Mouse (Mus musculus) intestine, embryonic 14.5 days (tissue): ENCODE data around the gene Frmpd3. TPM values are rescaled to one million over a fixed set of nuclear protein-coding genes. Genes with fewer than 3 reads are reported as not detected.

Experiments
- ATAC-seq: fragments of 200-750 bp; cut with Nextera tagmentation; replicated peaks from 2 replicates; pipeline ENCODE4 v1.8.0; 2017; ENCODE audit warnings: low read depth, moderate number of reproducible peaks, moderate TSS enrichment, moderate library complexity; ENCODE audit not compliant: low FRiP score, low TSS enrichment
- DNase-seq: peaks from one replicate; pipeline ENCODE4 v3.0.0-alpha.2; 2018; ENCODE audit warnings: low spot score
- H3K27ac ChIP-seq: fragments of 300-500 bp; sonication (generic); 2 replicates; pipeline ENCODE4 v1.5.1; 2014; ENCODE audit warnings: low read depth, mild to moderate bottlenecking, control low read depth
- H3K27me3 ChIP-seq: fragments of 300-500 bp; sonication (generic); replicated peaks from 2 replicates; pipeline ENCODE4 v1.6.1; 2014; ENCODE audit warnings: low read length, control low read depth; ENCODE audit not compliant: control insufficient read depth, insufficient read depth
- H3K36me3 ChIP-seq: fragments of 300-500 bp; sonication (generic); 2 replicates; pipeline ENCODE4 v1.6.1; 2014; ENCODE audit warnings: low read length, control low read depth; ENCODE audit not compliant: control insufficient read depth, insufficient read depth
- H3K4me1 ChIP-seq: fragments of 300-500 bp; sonication (generic); replicated peaks from 2 replicates; pipeline ENCODE4 v1.6.1; 2014; ENCODE audit warnings: low read length, control low read depth, mixed read lengths; ENCODE audit not compliant: control insufficient read depth, insufficient read depth
- H3K4me2 ChIP-seq: fragments of 300-500 bp; sonication (generic); 2 replicates; pipeline ENCODE4 v1.6.1; 2014; ENCODE audit warnings: low read length
- H3K4me3 ChIP-seq: fragments of 300-500 bp; sonication (generic); 2 replicates; pipeline ENCODE4 v1.5.1; 2014; ENCODE audit warnings: low read depth, low read length, control low read depth, mixed read lengths
- H3K9ac ChIP-seq: fragments of 300-500 bp; sonication (generic); 2 replicates; pipeline ENCODE4 v1.6.1; 2014; ENCODE audit warnings: mild to moderate bottlenecking, low read length
- H3K9me3 ChIP-seq: fragments of 300-500 bp; sonication (generic); 2 replicates; pipeline ENCODE4 v1.6.1; 2016; ENCODE audit warnings: low read length, control low read depth; ENCODE audit not compliant: control insufficient read depth
- WGBS: fragments of 180-500 bp; shearing (Covaris S2); extraction: QIAGEN DNeasy Blood & Tissue Kit; methylation state at CpG from one replicate; pipeline ENCODE4 v1.1.7; 2014; 5-methylcytosine and 5-hydroxymethylcytosine counted together
- microRNA counts: library from miRNA; unstranded; fragments of <30 nt; microRNA quantifications from one replicate; lab custom pipeline; 2016
- microRNA-seq: library from miRNA; unstranded; fragments of <30 nt; microRNA quantifications from one replicate; pipeline ENCODE4, GENCODE M21; 2016
- polyA plus RNA-seq: library from polyadenylated mRNA; unstranded; fragments of >200 nt; fragmentation: Nextera tagmentation; extraction: Ambion mirVana; gene quantifications from 2 replicates; pipeline ENCODE4 v1.2.1, GENCODE M21; 2014

Gene Frmpd3
- polyA plus RNA-seq, 1 experiment from 2014 or later, result 0.09 TPM

DNA sequence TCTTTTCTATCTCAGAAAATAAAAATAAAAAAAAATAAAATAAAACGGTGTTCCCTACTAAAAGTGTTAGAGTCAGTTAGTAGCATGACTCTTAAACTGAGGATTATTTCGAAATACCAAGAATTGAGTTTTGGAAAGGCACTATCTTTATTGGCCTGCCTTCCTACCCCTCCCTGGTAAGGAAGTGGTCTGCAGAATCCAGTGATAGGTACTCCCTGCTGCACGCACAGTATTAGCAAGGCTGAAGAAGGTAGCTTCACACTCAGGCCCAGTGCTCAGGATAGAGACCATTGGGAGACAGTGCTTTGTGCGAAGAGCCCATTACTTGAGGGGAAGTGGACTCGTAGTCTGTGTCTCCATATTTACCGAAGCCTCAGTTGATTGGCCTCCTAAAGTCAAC is 136.2 kb downstream of the Frmpd3 start:
- H3K4me3 ChIP-seq, result no peak overlapping the region
- WGBS, result 89% methylated on average over 6 of the region's 6 CpGs
- no peak for ATAC-seq
- H3K9me3 ChIP-seq, result no peaks in the 10 kb centered on the region
- no peaks in the 10 kb centered on the region for H3K36me3 ChIP-seq
- 0 out of 2 replicates have a peak, but pooled peaks cover 3% of the 10 kb centered on the region for H3K27me3 ChIP-seq
- no peak overlapping the region for H3K27ac ChIP-seq
- no peak for DNase-seq
- H3K9ac ChIP-seq, result no peak overlapping the region
- no peak overlapping the region for H3K4me2 ChIP-seq
- H3K4me1 ChIP-seq, result no peaks in the 10 kb centered on the region

DNA sequence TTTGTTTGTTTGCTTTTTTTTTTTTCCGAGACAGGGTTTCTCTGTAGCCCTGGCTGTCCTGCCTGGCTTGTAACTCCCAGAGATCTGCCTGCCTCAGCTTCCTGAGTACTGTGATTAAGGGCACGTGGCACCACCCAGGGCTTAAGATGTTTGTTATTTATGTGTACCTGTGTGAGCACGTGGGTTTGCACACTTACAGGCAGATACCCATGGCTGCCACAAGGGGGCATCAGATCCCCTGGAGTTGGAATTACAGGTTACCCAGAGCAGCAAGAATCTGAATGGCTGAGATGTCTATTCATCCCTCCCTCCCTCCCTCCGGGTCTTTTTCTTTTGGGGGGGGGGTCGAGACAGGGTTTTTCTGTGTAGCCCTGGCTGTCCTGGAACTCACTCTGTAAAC is 137.1 kb downstream of the Frmpd3 start:
- Histone ChIP-seq H3K4me1 (no peaks in the 10 kb centered on the region), H3K9me3 (no peaks in the 10 kb centered on the region), H3K27me3 (0 out of 2 replicates have a peak, but pooled peaks cover 3% of the 10 kb centered on the region), H3K27ac (no peak overlapping the region), H3K4me3 (no peak overlapping the region), H3K9ac (no peak overlapping the region), H3K36me3 (no peaks in the 10 kb centered on the region), H3K4me2 (no peak overlapping the region)
- ATAC-seq (no peak), DNase-seq (no peak)
- 62% methylated on average over 4 of the region's 5 CpGs for WGBS

MicroRNA genes within 50 kb of the gene (microRNA counts, 519-probe panel; counts per million panel counts)
- microRNA mmu-miR-3475 (lab: Ali Mortazavi, UCI), result not detected

Small RNA genes within 50 kb of the gene (microRNA-seq; reads per million reads assigned to microRNA genes)
- gene Mir3475, result 6.7 reads per million, percentile 36 among the genes with 10 or more reads in this experiment

Other genes with a start within 250 kb of the Frmpd3 start
- 26.2 and 29.4 TPM in 2 replicates for gene Prps1, start 114.3 kb downstream of the Frmpd3 start, polyA plus RNA-seq